Mouse (Mus musculus): ENCODE data around the gene Gm38119. TPM values are rescaled to one million over a fixed set of nuclear protein-coding genes. Genes with fewer than 3 reads are reported as not detected.
"Not testable (repeated sequence)": the region's sequence is repeated elsewhere in the genome, so short reads cannot be mapped to it uniquely, and the experiment has no call there.

The Gm38119 gene
- polyA plus RNA-seq, 1 experiment from 2014 or later = not detected

DNA sequence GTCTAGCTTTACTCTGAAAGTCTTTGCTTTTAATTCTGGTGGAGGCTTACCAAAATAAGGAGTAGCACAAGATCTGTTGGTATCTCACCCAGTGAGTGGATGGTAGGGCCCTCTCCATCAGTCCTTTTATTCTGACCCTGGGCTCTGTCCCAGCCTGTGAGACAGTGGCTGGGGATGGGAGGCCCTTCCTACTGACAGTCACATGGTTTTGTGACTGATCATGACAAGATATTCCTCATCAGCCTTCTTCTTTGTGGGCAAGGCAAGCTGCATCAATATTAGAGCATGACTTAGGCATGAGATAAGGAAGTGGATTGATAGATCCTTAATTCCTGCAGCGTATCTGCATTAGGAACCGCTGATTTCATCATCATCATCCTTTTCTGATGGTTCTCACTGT, 29.9 kb downstream of the Gm38119 start, which contains the start of gene Lce1e:
TSS of gene Lce1e (minus strand) at position 101 of the 400 bp plus-strand sequence.
- H3K4me3 ChIP-seq (ENCODE audit: low read depth, low read length) = no peak within 1 kb of the TSS
- WGBS = 81% methylated on average over 2 of the region's 2 CpGs
- DNase-seq (ENCODE audit: low spot score) (no peak), ATAC-seq (ENCODE audit: low read depth) (no peak)
- H3K4me1 ChIP-seq (ENCODE audit: control insufficient read depth, insufficient read depth, low read length) = no peaks in the 10 kb centered on the region
- H3K36me3 ChIP-seq (ENCODE audit: control insufficient read depth, insufficient read depth, low read length) = no peaks in the 10 kb centered on the region
- no peak within 1 kb of the TSS for H3K27ac ChIP-seq (replicated peaks; ENCODE audit: low read depth, low read length)
- no peaks in the 10 kb centered on the region for H3K9me3 ChIP-seq (ENCODE audit: control insufficient read depth, low read length)
- H3K27me3 ChIP-seq (replicated peaks; ENCODE audit: control insufficient read depth, insufficient read depth, low read length) = no peaks in the 10 kb centered on the region
- no peak within 1 kb of the TSS for H3K9ac ChIP-seq (ENCODE audit: low read depth, low read length)
- H3K4me2 ChIP-seq (ENCODE audit: low read depth, low read length) = no peak within 1 kb of the TSS

DNA sequence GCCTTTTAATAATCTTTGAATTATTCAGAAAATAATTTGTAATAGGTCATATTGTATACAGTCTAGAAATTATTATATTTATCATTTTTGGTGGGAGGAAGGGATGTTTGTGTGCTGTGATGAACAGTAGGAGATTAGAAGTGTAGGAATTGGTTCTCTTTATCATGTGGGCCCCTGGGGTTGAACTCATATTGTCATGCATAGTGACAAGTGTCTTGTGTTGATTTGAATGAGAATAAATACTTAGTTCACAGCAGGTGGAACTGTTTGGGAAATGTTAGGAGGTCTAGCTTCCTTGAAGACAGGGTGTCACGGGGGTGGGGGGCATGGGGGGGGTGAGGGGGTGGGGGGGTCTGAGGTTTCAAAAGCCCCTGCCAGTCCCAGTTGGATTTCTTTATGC, 44.3 kb downstream of the Gm38119 start:
- H3K4me1 ChIP-seq (ENCODE audit: control insufficient read depth, insufficient read depth, low read length) = no peaks in the 10 kb centered on the region
- no peak overlapping the region for H3K4me2 ChIP-seq (ENCODE audit: low read depth, low read length)
- ATAC-seq (ENCODE audit: low read depth) = no peak
- H3K27ac ChIP-seq (replicated peaks; ENCODE audit: low read depth, low read length) = no peak overlapping the region
- 20% methylated on average over 1 of the region's 1 CpGs for WGBS
- H3K36me3 ChIP-seq (ENCODE audit: control insufficient read depth, insufficient read depth, low read length) = no peaks in the 10 kb centered on the region
- H3K9ac ChIP-seq (ENCODE audit: low read depth, low read length) = no peak overlapping the region
- no peaks in the 10 kb centered on the region for H3K27me3 ChIP-seq (replicated peaks; ENCODE audit: control insufficient read depth, insufficient read depth, low read length)
- no peak for DNase-seq (ENCODE audit: low spot score)
- H3K9me3 ChIP-seq (ENCODE audit: control insufficient read depth, low read length) = no peaks in the 10 kb centered on the region
- no peak overlapping the region for H3K4me3 ChIP-seq (ENCODE audit: low read depth, low read length)

DNA sequence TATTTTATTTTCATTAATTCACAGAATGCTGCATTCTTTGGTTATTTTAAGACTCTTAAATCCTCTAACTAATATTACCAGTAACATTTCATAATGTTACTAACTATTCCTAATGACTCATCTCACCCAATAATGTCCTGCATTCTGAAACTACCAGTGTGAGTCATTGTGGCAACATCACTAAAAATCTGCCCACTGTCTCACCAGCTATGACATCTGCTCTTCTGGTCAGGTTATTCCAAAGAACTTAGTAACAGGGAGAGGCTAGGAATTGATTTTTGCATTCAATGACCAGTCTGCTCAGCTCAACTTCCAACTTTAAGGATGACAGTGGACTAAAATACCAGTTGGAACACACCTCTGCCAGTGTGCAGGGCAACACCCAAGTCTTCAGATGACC, 47.2 kb downstream of the Gm38119 start:
- H3K36me3 ChIP-seq (ENCODE audit: control insufficient read depth, insufficient read depth, low read length) = no peaks in the 10 kb centered on the region
- H3K9ac ChIP-seq (ENCODE audit: low read depth, low read length) = no peak overlapping the region
- H3K9me3 ChIP-seq (ENCODE audit: control insufficient read depth, low read length) = no peaks in the 10 kb centered on the region
- H3K27me3 ChIP-seq (replicated peaks; ENCODE audit: control insufficient read depth, insufficient read depth, low read length) = no peaks in the 10 kb centered on the region
- H3K4me3 ChIP-seq (ENCODE audit: low read depth, low read length) = no peak overlapping the region
- H3K4me2 ChIP-seq (ENCODE audit: low read depth, low read length) = no peak overlapping the region
- no peak for DNase-seq (ENCODE audit: low spot score)
- no peak overlapping the region for H3K27ac ChIP-seq (replicated peaks; ENCODE audit: low read depth, low read length)
- no peaks in the 10 kb centered on the region for H3K4me1 ChIP-seq (ENCODE audit: control insufficient read depth, insufficient read depth, low read length)
- no peak for ATAC-seq (ENCODE audit: low read depth)

DNA sequence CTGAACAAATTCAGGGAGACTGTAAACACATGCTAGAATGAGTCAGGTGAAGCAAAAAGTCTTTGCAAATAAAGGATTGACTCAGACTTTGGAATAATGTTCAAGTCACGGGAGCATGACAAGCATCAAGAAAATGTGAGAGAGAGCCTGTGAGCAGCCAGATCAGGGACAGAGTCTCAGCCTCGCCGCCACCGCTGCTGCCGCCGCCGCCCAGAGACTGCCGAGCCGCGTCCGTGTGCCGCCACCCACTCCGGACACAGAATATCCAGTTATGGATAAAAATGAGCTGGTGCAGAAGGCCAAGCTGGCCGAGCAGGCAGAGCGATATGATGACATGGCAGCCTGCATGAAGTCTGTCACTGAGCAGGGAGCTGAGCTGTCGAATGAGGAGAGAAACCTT, 49.7 kb downstream of the Gm38119 start:
- not testable (repeated sequence) for ATAC-seq (ENCODE audit: low read depth)

More for the DNA sequence above, 49.7 kb downstream of the Gm38119 start:
- not testable (repeated sequence) for H3K27ac ChIP-seq (replicated peaks; ENCODE audit: low read depth, low read length); H3K27me3 ChIP-seq (replicated peaks; ENCODE audit: control insufficient read depth, insufficient read depth, low read length); H3K9ac ChIP-seq (ENCODE audit: low read depth, low read length); H3K9me3 ChIP-seq (ENCODE audit: control insufficient read depth, low read length); H3K4me2 ChIP-seq (ENCODE audit: low read depth, low read length); DNase-seq (ENCODE audit: low spot score); H3K4me3 ChIP-seq (ENCODE audit: low read depth, low read length); H3K4me1 ChIP-seq (ENCODE audit: control insufficient read depth, insufficient read depth, low read length); H3K36me3 ChIP-seq (ENCODE audit: control insufficient read depth, insufficient read depth, low read length)
- 77% methylated on average over 13 of the region's 16 CpGs for WGBS

Other genes starting within 250 kb of the Gm38119 start
- not detected in 2 replicates for gene Sprr4, start 238.6 kb downstream of the Gm38119 start, polyA plus RNA-seq (2014; fragmentation: Nextera tagmentation; extraction: Ambion mirVana)
- gene 2310046K23Rik, start 204.6 kb downstream of the Gm38119 start, polyA plus RNA-seq (2014; fragmentation: Nextera tagmentation; extraction: Ambion mirVana) = 0.89 TPM in 1 of 2 replicates, not detected in the other
- gene Ivl, start 165.4 kb downstream of the Gm38119 start, polyA plus RNA-seq (2014; fragmentation: Nextera tagmentation; extraction: Ambion mirVana) = 0.45 and 1.4 TPM in 2 replicates
- not detected in 2 replicates for gene Smcp, start 150.1 kb downstream of the Gm38119 start, polyA plus RNA-seq (2014; fragmentation: Nextera tagmentation; extraction: Ambion mirVana)
- gene 2210017I01Rik, start 131.6 kb downstream of the Gm38119 start, polyA plus RNA-seq (2014; fragmentation: Nextera tagmentation; extraction: Ambion mirVana) = not detected in 2 replicates
- not detected in 2 replicates for gene Lce6a, start 117.4 kb downstream of the Gm38119 start, polyA plus RNA-seq (2014; fragmentation: Nextera tagmentation; extraction: Ambion mirVana)
- not detected in 2 replicates for gene Lce1a1, start 90.8 kb downstream of the Gm38119 start, polyA plus RNA-seq (2014; fragmentation: Nextera tagmentation; extraction: Ambion mirVana)
- gene Lce1b, start 82.2 kb downstream of the Gm38119 start, polyA plus RNA-seq (2014; fragmentation: Nextera tagmentation; extraction: Ambion mirVana) = not detected in 2 replicates
- 0.42 TPM in 1 of 2 replicates, not detected in the other for gene Lce1a2, start 68.8 kb downstream of the Gm38119 start, polyA plus RNA-seq (2014; fragmentation: Nextera tagmentation; extraction: Ambion mirVana)
- gene Lce1c, start 59.8 kb downstream of the Gm38119 start, polyA plus RNA-seq (2014; fragmentation: Nextera tagmentation; extraction: Ambion mirVana) = 0.42 TPM in 1 of 2 replicates, not detected in the other
- gene Lce1d, start 51.9 kb downstream of the Gm38119 start, polyA plus RNA-seq (2014; fragmentation: Nextera tagmentation; extraction: Ambion mirVana) = 0.26 and 0.33 TPM in 2 replicates
- gene Lce1e, start 30.0 kb downstream of the Gm38119 start, polyA plus RNA-seq (2014; fragmentation: Nextera tagmentation; extraction: Ambion mirVana) = not detected in 2 replicates
- 0.33 TPM in 1 of 2 replicates, not detected in the other for gene Lce1f, start 18.7 kb downstream of the Gm38119 start, polyA plus RNA-seq (2014; fragmentation: Nextera tagmentation; extraction: Ambion mirVana)
- 0.25 TPM in 1 of 2 replicates, not detected in the other for gene Lce1g, start 13.2 kb upstream of the Gm38119 start, polyA plus RNA-seq (2014; fragmentation: Nextera tagmentation; extraction: Ambion mirVana)
- 0.25 TPM in 1 of 2 replicates, not detected in the other for gene Lce1h, start 26.0 kb upstream of the Gm38119 start, polyA plus RNA-seq (2014; fragmentation: Nextera tagmentation; extraction: Ambion mirVana)
- gene Lce1i, start 39.8 kb upstream of the Gm38119 start, polyA plus RNA-seq (2014; fragmentation: Nextera tagmentation; extraction: Ambion mirVana) = 0.25 TPM in 1 of 2 replicates, not detected in the other
- not detected in 2 replicates for gene Lce1j, start 51.4 kb upstream of the Gm38119 start, polyA plus RNA-seq (2014; fragmentation: Nextera tagmentation; extraction: Ambion mirVana)
- not detected in 2 replicates for gene Lce1k, start 68.8 kb upstream of the Gm38119 start, polyA plus RNA-seq (2014; fragmentation: Nextera tagmentation; extraction: Ambion mirVana)
- 0.07 and 0.47 TPM in 2 replicates for gene Kprp, start 88.2 kb upstream of the Gm38119 start, polyA plus RNA-seq (2014; fragmentation: Nextera tagmentation; extraction: Ambion mirVana)
- not detected in 2 replicates for gene Lce1l, start 112.2 kb upstream of the Gm38119 start, polyA plus RNA-seq (2014; fragmentation: Nextera tagmentation; extraction: Ambion mirVana)
- not detected in 2 replicates for gene 2310050C09Rik, start 131.1 kb upstream of the Gm38119 start, polyA plus RNA-seq (2014; fragmentation: Nextera tagmentation; extraction: Ambion mirVana)
- 3.3 and 6.1 TPM in 2 replicates for gene Lce3a, start 187.1 kb upstream of the Gm38119 start, polyA plus RNA-seq (2014; fragmentation: Nextera tagmentation; extraction: Ambion mirVana)
- 0.43 and 1.1 TPM in 2 replicates for gene Lce3b, start 193.9 kb upstream of the Gm38119 start, polyA plus RNA-seq (2014; fragmentation: Nextera tagmentation; extraction: Ambion mirVana)
- 0.80 and 3.1 TPM in 2 replicates for gene Lce3c, start 205.4 kb upstream of the Gm38119 start, polyA plus RNA-seq (2014; fragmentation: Nextera tagmentation; extraction: Ambion mirVana)
- not detected in 2 replicates for gene Lce3d, start 218.3 kb upstream of the Gm38119 start, polyA plus RNA-seq (2014; fragmentation: Nextera tagmentation; extraction: Ambion mirVana)
- gene Lce3e, start 228.0 kb upstream of the Gm38119 start, polyA plus RNA-seq (2014; fragmentation: Nextera tagmentation; extraction: Ambion mirVana) = 1.3 and 1.9 TPM in 2 replicates

Data from embryonic facial prominence, embryonic 14.5 days (tissue).